Mouse (Mus musculus) lung, embryonic 14.5 days (tissue): ENCODE results near the gene Ssna1. TPM values are rescaled to one million over a fixed set of nuclear protein-coding genes. Genes with fewer than 3 reads are reported as not detected.

Experiments used
- ATAC-seq: fragments of 200-750 bp; cut with Nextera tagmentation; 2 replicates; pipeline ENCODE4 v1.8.0; 2017; ENCODE audit warnings: mild to moderate bottlenecking, moderate TSS enrichment, moderate library complexity; ENCODE audit not compliant: insufficient read depth
- DNase-seq: peaks from one replicate; pipeline ENCODE4 v3.0.0-alpha.2; 2015
- H3K27ac ChIP-seq: fragments of 300-500 bp; sonication (generic); 2 replicates; pipeline ENCODE4 v1.5.1; 2014; ENCODE audit warnings: low read depth, mild to moderate bottlenecking, moderate library complexity
- H3K27me3 ChIP-seq: fragments of 300-500 bp; sonication (generic); 2 replicates; pipeline ENCODE4 v1.6.1; 2014; ENCODE audit warnings: low read length, control low read depth; ENCODE audit not compliant: insufficient read depth
- H3K36me3 ChIP-seq: fragments of 300-500 bp; sonication (generic); 2 replicates; pipeline ENCODE4 v1.6.1; 2014; ENCODE audit warnings: control low read depth; ENCODE audit not compliant: insufficient read depth
- H3K4me1 ChIP-seq: fragments of 300-500 bp; sonication (generic); 2 replicates; pipeline ENCODE4 v1.6.1; 2014; ENCODE audit warnings: antibody characterized with exemption, control low read depth; ENCODE audit not compliant: insufficient read depth
- H3K4me2 ChIP-seq: fragments of 300-500 bp; sonication (generic); 2 replicates; pipeline ENCODE4 v1.6.1; 2014; ENCODE audit warnings: mild to moderate bottlenecking
- H3K4me3 ChIP-seq: fragments of 300-500 bp; sonication (generic); 2 replicates; pipeline ENCODE4 v1.5.1; 2014; ENCODE audit warnings: low read depth, low read length
- H3K9ac ChIP-seq: fragments of 300-500 bp; sonication (generic); 2 replicates; pipeline ENCODE4 v1.6.1; 2014
- H3K9me3 ChIP-seq: fragments of 300-500 bp; sonication (generic); 2 replicates; pipeline ENCODE4 v1.6.1; 2016; ENCODE audit warnings: low read depth, low read length, control low read depth
- CTCF ChIP-seq: IDR thresholded peaks from 2 replicates; pipeline ENCODE4 v1.5.1; 2016; ENCODE audit warnings: antibody characterized with exemption, low read depth
- WGBS: fragments of 180-500 bp; shearing (Covaris S2); extraction: QIAGEN DNeasy Blood & Tissue Kit; methylation state at CpG from one replicate; pipeline ENCODE4 v1.1.7; 2014; 5-methylcytosine and 5-hydroxymethylcytosine counted together
- polyA plus RNA-seq: library from polyadenylated mRNA; unstranded; fragments of >200 nt; fragmentation: Nextera tagmentation; extraction: Ambion mirVana; gene quantifications from 2 replicates; pipeline ENCODE4 v1.2.1, GENCODE M21; 2014

Gene Ssna1
- polyA plus RNA-seq, 1 experiment from 2014 or later = 229 TPM

DNA sequence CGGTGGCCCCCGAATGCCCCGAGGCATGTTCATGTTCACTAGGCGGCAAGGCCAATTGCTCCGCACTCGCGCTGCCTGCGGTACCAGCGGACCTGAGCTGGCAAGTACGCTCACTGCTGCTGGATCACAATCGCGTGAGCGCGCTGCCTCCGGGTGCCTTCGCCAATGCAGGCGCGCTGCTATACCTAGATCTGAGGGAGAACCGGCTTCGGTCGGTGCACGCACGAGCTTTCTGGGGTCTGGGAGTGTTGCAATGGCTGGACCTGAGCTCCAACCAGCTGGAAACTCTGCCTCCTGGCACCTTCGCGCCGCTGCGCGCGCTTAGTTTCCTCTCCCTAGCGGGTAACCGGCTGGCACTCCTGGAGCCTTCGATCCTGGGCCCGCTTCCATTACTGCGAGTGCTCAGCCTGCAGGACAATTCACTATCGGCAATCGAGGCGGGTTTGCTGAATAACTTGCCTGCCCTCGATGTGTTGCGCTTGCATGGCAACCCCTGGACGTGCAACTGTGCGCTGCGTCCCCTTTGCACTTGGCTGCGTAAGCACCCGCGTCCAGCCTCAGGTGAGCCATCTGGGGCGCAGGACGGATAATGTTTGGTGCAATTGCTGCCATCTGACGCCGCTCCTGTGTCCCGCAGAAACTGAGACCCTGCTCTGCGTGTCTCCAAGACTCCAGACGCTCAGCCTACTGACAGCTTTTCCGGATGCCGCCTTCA lies 18.0 kb upstream of the Ssna1 start:
- H3K27ac ChIP-seq = no peak overlapping the region
- peak overlapping the region; percentile 19; the same call in 1 of the 2 replicates for H3K4me2 ChIP-seq
- no peak for ATAC-seq
- WGBS = 3% methylated on average over 54 of the region's 54 CpGs
- no peaks in the 10 kb centered on the region for H3K9me3 ChIP-seq
- peak overlapping the region; percentile 12; the same call in 1 of the 2 replicates for H3K4me3 ChIP-seq
- no peak for DNase-seq
- peaks cover 58% of the 10 kb centered on the region for H3K27me3 ChIP-seq
- no peak for TF ChIP-seq CTCF
- H3K9ac ChIP-seq = no peak overlapping the region
- peaks cover 11% of the 10 kb centered on the region for H3K36me3 ChIP-seq
- 0 out of 2 replicates have a peak, but pooled peaks cover 2% of the 10 kb centered on the region for H3K4me1 ChIP-seq

GRCm38 (mm10) chr2:25289651-25290050 lies 17.4 kb upstream of the Ssna1 start, which contains the start of gene Lrrc26:
Lrrc26 (plus strand) TSS chr2:25289915.
- Histone ChIP-seq H3K9me3 (no peaks in the 10 kb centered on the region), H3K27me3 (peaks cover 58% of the 10 kb centered on the region), H3K4me2 (peak within 1 kb of the TSS; percentile 19; the same call in 1 of the 2 replicates), H3K36me3 (peaks cover 17% of the 10 kb centered on the region), H3K4me3 (peak within 1 kb of the TSS; percentile 12; the same call in 1 of the 2 replicates), H3K4me1 (0 out of 2 replicates have a peak, but pooled peaks cover 2% of the 10 kb centered on the region), H3K27ac (no peak within 1 kb of the TSS), H3K9ac (no peak within 1 kb of the TSS)
- DNase-seq = no peak
- ATAC-seq = no peak
- TF ChIP-seq CTCF = no peak
- WGBS = 12% methylated on average over 11 of the region's 11 CpGs

DNA sequence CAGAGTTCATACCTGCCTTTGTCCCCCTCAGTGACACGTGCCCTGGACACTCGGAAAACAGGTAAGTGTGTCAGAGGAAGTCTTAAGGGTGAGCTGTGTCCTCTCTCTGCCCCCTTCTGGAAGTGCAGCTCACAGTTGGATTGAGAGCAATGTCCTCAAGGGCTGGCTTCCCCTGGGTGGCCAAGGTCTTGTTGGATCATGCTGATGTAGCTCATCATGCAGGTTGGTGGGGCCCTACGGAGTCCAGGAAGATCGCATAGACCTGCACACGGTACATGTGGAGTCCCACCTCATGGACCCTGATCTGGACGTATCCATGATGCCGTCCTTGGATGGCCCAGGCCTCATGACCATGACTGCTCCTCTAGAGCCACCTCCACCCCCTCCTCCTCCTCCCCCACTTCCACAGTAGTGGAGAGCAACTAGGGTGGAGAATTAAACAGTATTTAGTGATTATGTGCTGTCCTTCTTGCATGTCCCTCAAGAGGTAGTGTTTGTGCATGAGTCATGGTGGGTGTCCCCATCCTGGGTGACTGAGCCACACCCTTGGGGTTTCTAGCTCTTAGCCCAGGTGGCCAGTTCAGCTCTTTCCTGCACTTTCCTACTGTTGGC lies 16.6 kb upstream of the Ssna1 start:
- 76% methylated on average over 7 of the region's 7 CpGs for WGBS
- H3K4me2 ChIP-seq = no peak overlapping the region
- ATAC-seq = no peak
- peaks cover 25% of the 10 kb centered on the region for H3K36me3 ChIP-seq
- no peak for DNase-seq
- H3K27me3 ChIP-seq = peaks cover 58% of the 10 kb centered on the region
- 0 out of 2 replicates have a peak, but pooled peaks cover 2% of the 10 kb centered on the region for H3K4me1 ChIP-seq
- no peak overlapping the region for H3K27ac ChIP-seq
- no peaks in the 10 kb centered on the region for H3K9me3 ChIP-seq
- no peak overlapping the region for H3K9ac ChIP-seq
- TF ChIP-seq CTCF = no peak
- H3K4me3 ChIP-seq = no peak overlapping the region

DNA sequence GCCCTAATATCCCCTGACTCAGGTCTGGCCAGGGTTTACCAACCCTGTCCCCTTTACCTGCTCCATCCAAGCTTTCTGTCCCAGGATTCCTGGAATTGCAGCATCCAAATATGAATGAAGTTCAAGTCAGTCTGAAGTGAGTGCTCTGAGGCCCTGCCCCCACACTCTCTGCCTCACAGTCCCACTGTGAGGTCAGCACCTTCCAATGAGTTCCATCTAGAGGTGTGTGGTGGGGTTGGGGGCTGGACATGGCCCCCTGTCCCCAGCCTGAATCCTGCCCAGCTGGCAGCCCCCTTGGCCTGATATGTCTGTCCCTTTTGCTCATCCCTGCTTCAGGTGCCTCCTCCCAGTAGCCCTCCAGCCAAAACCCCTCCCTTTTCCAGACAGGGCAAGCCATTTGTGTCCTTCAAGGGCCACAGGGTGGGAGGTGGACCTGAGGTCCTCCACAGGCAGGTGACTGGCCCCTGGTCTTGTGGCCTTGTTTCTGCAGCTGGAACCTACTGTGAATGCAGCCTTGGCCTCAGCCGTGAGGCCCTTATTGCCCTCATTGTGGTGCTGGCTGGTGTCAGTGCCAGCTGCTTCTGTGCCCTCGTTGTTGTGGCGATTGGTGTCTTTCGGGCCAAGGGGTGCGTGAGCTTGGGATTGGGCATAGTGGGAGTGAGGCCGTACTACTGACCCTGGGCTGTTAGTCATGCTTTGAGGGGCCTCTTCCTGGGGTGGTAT lies 15.8 kb upstream of the Ssna1 start, which contains the start of gene Tmem210:
TSS of gene Tmem210 (plus strand) at position 219 of the 723 bp plus-strand sequence.
- peaks cover 53% of the 10 kb centered on the region for H3K27me3 ChIP-seq
- WGBS = 72% methylated on average over 6 of the region's 6 CpGs
- H3K4me2 ChIP-seq = no peak within 1 kb of the TSS
- peaks cover 32% of the 10 kb centered on the region for H3K36me3 ChIP-seq
- H3K4me3 ChIP-seq = no peak within 1 kb of the TSS
- DNase-seq (no peak), ATAC-seq (no peak)
- no peaks in the 10 kb centered on the region for H3K9me3 ChIP-seq
- peak within 1 kb of the TSS; percentile 26; the same call in 1 of the 2 replicates for H3K27ac ChIP-seq
- no peak within 1 kb of the TSS for H3K9ac ChIP-seq
- 0 out of 2 replicates have a peak, but pooled peaks cover 2% of the 10 kb centered on the region for H3K4me1 ChIP-seq
- TF ChIP-seq CTCF = no peak

- Histone ChIP-seq H3K27ac (peak overlapping the region; percentile 26; the same call in 1 of the 2 replicates), H3K27me3 (peaks cover 42% of the 10 kb centered on the region), H3K9me3 (no peaks in the 10 kb centered on the region), H3K4me2 (no peak overlapping the region), H3K4me1 (0 out of 2 replicates have a peak, but pooled peaks cover 2% of the 10 kb centered on the region), H3K4me3 (no peak overlapping the region), H3K36me3 (peaks cover 42% of the 10 kb centered on the region), H3K9ac (no peak overlapping the region)
- 48% methylated on average over 7 of the region's 7 CpGs for WGBS
- no peak for TF ChIP-seq CTCF
- ATAC-seq (peak; percentile 55; the same call in 1 of the 2 replicates), DNase-seq (peak; percentile 41)
These were observed 14.8 kb upstream of the Ssna1 start for GRCm38 (mm10) chr2:25286837-25287636.

DNA sequence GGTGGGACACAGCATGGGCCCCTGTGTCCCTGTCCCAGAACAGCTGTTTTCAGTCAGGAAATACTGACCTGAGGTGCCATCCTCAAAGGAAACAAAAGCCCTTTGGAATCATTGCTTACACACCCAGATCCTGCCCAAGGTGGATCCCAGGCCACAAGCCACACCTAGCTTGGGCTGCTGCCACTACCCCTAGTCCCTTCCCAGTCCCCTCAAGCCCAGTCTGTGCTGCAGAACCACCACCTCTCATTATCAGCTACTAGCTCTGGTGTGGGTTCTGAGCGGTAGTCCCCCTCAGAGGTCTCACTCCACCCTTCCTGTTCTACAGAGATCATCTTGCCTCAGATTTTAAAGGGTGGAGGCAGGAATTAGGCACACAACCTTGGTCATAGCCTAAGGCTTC lies 14.1 kb upstream of the Ssna1 start:
- no peaks in the 10 kb centered on the region for H3K9me3 ChIP-seq
- H3K27me3 ChIP-seq = peaks cover 35% of the 10 kb centered on the region
- no peak for TF ChIP-seq CTCF
- 53% methylated on average over 1 of the region's 1 CpGs for WGBS
- peak overlapping the region; percentile 26; the same call in 1 of the 2 replicates for H3K27ac ChIP-seq
- H3K4me2 ChIP-seq = no peak overlapping the region
- ATAC-seq (no peak; the same call in 1 of the 2 replicates), DNase-seq (no peak)
- peaks cover 47% of the 10 kb centered on the region for H3K36me3 ChIP-seq
- no peak overlapping the region for H3K4me3 ChIP-seq
- H3K4me1 ChIP-seq = 0 out of 2 replicates have a peak, but pooled peaks cover 2% of the 10 kb centered on the region
- H3K9ac ChIP-seq = no peak overlapping the region
